Mouse (Mus musculus) forebrain, embryonic 14.5 days (tissue): ENCODE measurements around the gene Tmem223. TPM values are rescaled to one million over a fixed set of nuclear protein-coding genes. Genes with fewer than 3 reads are reported as not detected.

ENCODE experiments used
- ATAC-seq: fragments of 200-750 bp; cut with Nextera tagmentation; 2 replicates; pipeline ENCODE4 v1.8.0; 2017; ENCODE audit warnings: mild to moderate bottlenecking, moderate library complexity
- DNase-seq: peaks from one replicate; pipeline ENCODE4 v3.0.0-alpha.2; 2015; ENCODE audit warnings: low spot score
- H3K27ac ChIP-seq: fragments of 300-500 bp; sonication (generic); 2 replicates; pipeline ENCODE4 v1.5.1; 2014; ENCODE audit warnings: low read depth, mild to moderate bottlenecking, control low read depth, low read length, moderate library complexity
- H3K27me3 ChIP-seq: fragments of 300-500 bp; sonication (generic); replicated peaks from 2 replicates; pipeline ENCODE4 v1.6.1; 2014; ENCODE audit warnings: low read length, control low read depth, mixed read lengths; ENCODE audit not compliant: control insufficient read depth, insufficient read depth
- H3K36me3 ChIP-seq: fragments of 300-500 bp; sonication (generic); 2 replicates; pipeline ENCODE4 v1.6.1; 2014; ENCODE audit warnings: low read length, control low read depth; ENCODE audit not compliant: control insufficient read depth, insufficient read depth
- H3K4me1 ChIP-seq: fragments of 300-500 bp; sonication (generic); 2 replicates; pipeline ENCODE4 v1.6.1; 2014; ENCODE audit warnings: antibody characterized with exemption, low read length, control low read depth; ENCODE audit not compliant: control insufficient read depth, insufficient read depth
- H3K4me2 ChIP-seq: fragments of 300-500 bp; sonication (generic); 2 replicates; pipeline ENCODE4 v1.6.1; 2014; ENCODE audit warnings: mild to moderate bottlenecking, control low read depth, low read length
- H3K4me3 ChIP-seq: fragments of 300-500 bp; sonication (generic); 2 replicates; pipeline ENCODE4 v1.5.1; 2014; ENCODE audit warnings: low read depth, low read length, control low read depth
- H3K9ac ChIP-seq: fragments of 300-500 bp; sonication (generic); 2 replicates; pipeline ENCODE4 v1.6.1; 2014; ENCODE audit warnings: mild to moderate bottlenecking, low read length, control low read depth, moderate library complexity
- H3K9me3 ChIP-seq: fragments of 300-500 bp; sonication (generic); replicated peaks from 2 replicates; pipeline ENCODE4 v1.6.1; 2016; ENCODE audit warnings: low read length, control low read depth, mixed read lengths; ENCODE audit not compliant: control insufficient read depth
- WGBS: fragments of 180-500 bp; shearing (Covaris S2); extraction: QIAGEN DNeasy Blood & Tissue Kit; methylation state at CpG from one replicate; pipeline ENCODE4 v1.1.7; 2014; 5-methylcytosine and 5-hydroxymethylcytosine counted together
- microRNA-seq: library from miRNA; unstranded; fragments of <30 nt; microRNA quantifications from one replicate; pipeline ENCODE4, GENCODE M21; 2016
- polyA plus RNA-seq: library from polyadenylated mRNA; unstranded; fragments of >200 nt; fragmentation: Nextera tagmentation; extraction: Ambion mirVana; gene quantifications from 2 replicates; pipeline ENCODE4 v1.2.1, GENCODE M21; 2014

Tmem223 gene
- polyA plus RNA-seq, 1 experiment from 2014 or later: 345 TPM

GRCm38 (mm10) chr19:8821146-8821545 lies 50.4 kb downstream of the Tmem223 start:
- peaks cover 35% of the 10 kb centered on the region for H3K4me1 ChIP-seq

More at GRCm38 (mm10) chr19:8821146-8821545, 50.4 kb downstream of the Tmem223 start:
- H3K36me3 ChIP-seq: peaks cover 34% of the 10 kb centered on the region
- DNase-seq (no peak), ATAC-seq (no peak)
- H3K4me2 ChIP-seq: peak overlapping the region; percentile 88
- no peaks in the 10 kb centered on the region for H3K9me3 ChIP-seq
- peak overlapping the region; percentile 99 for H3K4me3 ChIP-seq
- peak overlapping the region; percentile 95 for H3K9ac ChIP-seq
- no peaks in the 10 kb centered on the region for H3K27me3 ChIP-seq
- 3% methylated on average over 7 of the region's 7 CpGs for WGBS
- H3K27ac ChIP-seq: no peak overlapping the region

Small RNA genes lying within 50 kb of the gene (microRNA-seq; reads per million reads assigned to microRNA genes)
- gene Mir6992: not detected

Other genes with a start within 250 kb of the Tmem223 start
- 4.8 and 6.9 TPM in 2 replicates for gene Slc22a8, start 179.7 kb upstream of the Tmem223 start, polyA plus RNA-seq
- gene Slc22a6, start 153.0 kb upstream of the Tmem223 start, polyA plus RNA-seq: 4.7 and 7.4 TPM in 2 replicates
- 1.7 and 3.1 TPM in 2 replicates for gene Chrm1, start 107.2 kb upstream of the Tmem223 start, polyA plus RNA-seq
- gene Slc3a2, start 47.6 kb upstream of the Tmem223 start, polyA plus RNA-seq: 179 and 200 TPM in 2 replicates
- 109 and 111 TPM in 2 replicates for gene Wdr74, start 35.2 kb upstream of the Tmem223 start, polyA plus RNA-seq
- 0.77 and 1.1 TPM in 2 replicates for gene 1700092M07Rik, start 30.3 kb upstream of the Tmem223 start, polyA plus RNA-seq
- 104 and 105 TPM in 2 replicates for gene Stx5a, start 29.6 kb upstream of the Tmem223 start, polyA plus RNA-seq
- gene Nxf1, start 13.9 kb upstream of the Tmem223 start, polyA plus RNA-seq: 162 and 178 TPM in 2 replicates
- gene Tmem179b, start 3.5 kb downstream of the Tmem223 start, polyA plus RNA-seq: 30.8 and 41.4 TPM in 2 replicates
- 18.3 and 19.7 TPM in 2 replicates for gene Taf6l, start 15.4 kb downstream of the Tmem223 start, polyA plus RNA-seq
- 171 and 189 TPM in 2 replicates for gene Polr2g, start 27.6 kb downstream of the Tmem223 start, polyA plus RNA-seq
- gene Zbtb3, start 31.6 kb downstream of the Tmem223 start, polyA plus RNA-seq: 9.0 and 9.7 TPM in 2 replicates
- gene Ttc9c, start 48.3 kb downstream of the Tmem223 start, polyA plus RNA-seq: 50.7 and 65.3 TPM in 2 replicates
- gene Hnrnpul2, start 49.0 kb downstream of the Tmem223 start, polyA plus RNA-seq: 7.2 and 7.4 TPM in 2 replicates
- not detected in 2 replicates for gene AC129217.1, start 58.8 kb downstream of the Tmem223 start, polyA plus RNA-seq
- 66.0 and 77.8 TPM in 2 replicates for gene Bscl2, start 66.5 kb downstream of the Tmem223 start, polyA plus RNA-seq
- gene Gng3, start 68.2 kb downstream of the Tmem223 start, polyA plus RNA-seq: 346 and 353 TPM in 2 replicates
- 0.15 and 0.29 TPM in 2 replicates for gene Lrrn4cl, start 79.8 kb downstream of the Tmem223 start, polyA plus RNA-seq
- gene Ubxn1, start 100.5 kb downstream of the Tmem223 start, polyA plus RNA-seq: 173 and 184 TPM in 2 replicates
- gene Uqcc3, start 109.9 kb downstream of the Tmem223 start, polyA plus RNA-seq: 57.0 and 66.4 TPM in 2 replicates
- 44.2 and 59.1 TPM in 2 replicates for gene Lbhd1, start 112.7 kb downstream of the Tmem223 start, polyA plus RNA-seq
- not detected in 2 replicates for gene Gm49403, start 112.9 kb downstream of the Tmem223 start, polyA plus RNA-seq
- 63.7 and 77.6 TPM in 2 replicates for gene 1810009A15Rik, start 117.9 kb downstream of the Tmem223 start, polyA plus RNA-seq
- gene Gm49416, start 117.9 kb downstream of the Tmem223 start, polyA plus RNA-seq: not detected in 2 replicates
- 25.0 and 32.1 TPM in 2 replicates for gene Ints5, start 122.0 kb downstream of the Tmem223 start, polyA plus RNA-seq
- gene Ganab, start 127.1 kb downstream of the Tmem223 start, polyA plus RNA-seq: 73.3 and 78.9 TPM in 2 replicates
- 53.3 and 67.0 TPM in 2 replicates for gene B3gat3, start 149.4 kb downstream of the Tmem223 start, polyA plus RNA-seq
- gene Rom1, start 158.4 kb downstream of the Tmem223 start, polyA plus RNA-seq: 0.93 and 0.99 TPM in 2 replicates
- 4.1 and 5.4 TPM in 2 replicates for gene Eml3, start 158.6 kb downstream of the Tmem223 start, polyA plus RNA-seq
- gene Mta2, start 170.9 kb downstream of the Tmem223 start, polyA plus RNA-seq: 57.1 and 57.4 TPM in 2 replicates
- 24.2 and 26.4 TPM in 2 replicates for gene Tut1, start 182.9 kb downstream of the Tmem223 start, polyA plus RNA-seq
- 356 and 360 TPM in 2 replicates for gene Eef1g, start 196.0 kb downstream of the Tmem223 start, polyA plus RNA-seq
- gene Ahnak, start 218.3 kb downstream of the Tmem223 start, polyA plus RNA-seq: 2.6 and 4.5 TPM in 2 replicates